Mouse (Mus musculus) kidney, embryonic 16.5 days (tissue): ENCODE measurements around the gene Azgp1. TPM values are rescaled to one million over a fixed set of nuclear protein-coding genes. Genes with fewer than 3 reads are reported as not detected.

Experiments used
- ATAC-seq: fragments of 200-750 bp; cut with Nextera tagmentation; 2 replicates; pipeline ENCODE4 v1.8.0; 2017; ENCODE audit warnings: moderate TSS enrichment; ENCODE audit not compliant: low FRiP score, low TSS enrichment
- H3K27ac ChIP-seq: fragments of 300-500 bp; sonication (generic); 2 replicates; pipeline ENCODE4 v1.5.1; 2014; ENCODE audit warnings: low read length
- H3K27me3 ChIP-seq: fragments of 300-500 bp; sonication (generic); 2 replicates; pipeline ENCODE4 v1.6.1; 2014; ENCODE audit warnings: low read length, control low read depth, mixed read lengths; ENCODE audit not compliant: insufficient read depth
- H3K36me3 ChIP-seq: fragments of 300-500 bp; sonication (generic); 2 replicates; pipeline ENCODE4 v1.6.1; 2014; ENCODE audit warnings: low read length, control low read depth, mixed read lengths; ENCODE audit not compliant: insufficient read depth
- H3K4me1 ChIP-seq: fragments of 300-500 bp; sonication (generic); 2 replicates; pipeline ENCODE4 v1.6.1; 2014; ENCODE audit warnings: low read length, control low read depth, mixed read lengths; ENCODE audit not compliant: insufficient read depth
- H3K4me2 ChIP-seq: fragments of 300-500 bp; sonication (generic); replicated peaks from 2 replicates; pipeline ENCODE4 v1.6.1; 2014; ENCODE audit warnings: low read depth, low read length
- H3K4me3 ChIP-seq: fragments of 300-500 bp; sonication (generic); 2 replicates; pipeline ENCODE4 v1.5.1; 2014; ENCODE audit warnings: mild to moderate bottlenecking, low read length
- H3K9ac ChIP-seq: fragments of 300-500 bp; sonication (generic); replicated peaks from 2 replicates; pipeline ENCODE4 v1.6.1; 2014; ENCODE audit warnings: low read length
- H3K9me3 ChIP-seq: fragments of 300-500 bp; sonication (generic); 2 replicates; pipeline ENCODE4 v1.6.1; 2016; ENCODE audit warnings: low read length, control low read depth
- WGBS: fragments of 180-500 bp; shearing (Covaris S2); extraction: QIAGEN DNeasy Blood & Tissue Kit; methylation state at CpG from one replicate; pipeline ENCODE4 v1.1.7; 2014; 5-methylcytosine and 5-hydroxymethylcytosine counted together
- polyA plus RNA-seq: library from polyadenylated mRNA; unstranded; fragments of >200 nt; fragmentation: Nextera tagmentation; extraction: Ambion mirVana; gene quantifications from 2 replicates; pipeline ENCODE4 v1.2.1, GENCODE M21; 2015

Gene Azgp1
- polyA plus RNA-seq, 1 experiment from 2014 or later, result not detected

- ATAC-seq, result no peak
- Histone ChIP-seq H3K9ac (no peak overlapping the region), H3K4me1 (no peaks in the 10 kb centered on the region), H3K27me3 (no peaks in the 10 kb centered on the region; the same call in 1 of the 2 replicates), H3K27ac (no peak overlapping the region), H3K9me3 (no peaks in the 10 kb centered on the region), H3K4me3 (no peak overlapping the region), H3K4me2 (no peak overlapping the region), H3K36me3 (no peaks in the 10 kb centered on the region)
- WGBS, result 60% methylated on average over 2 of the region's 2 CpGs
Observed at GRCm38 (mm10) chr5:137973161-137973560, 8.2 kb upstream of the Azgp1 start.

GRCm38 (mm10) chr5:137973738-137974137, 7.6 kb upstream of the Azgp1 start:
- ATAC-seq, result no peak
- WGBS, result 54% methylated on average over 3 of the region's 3 CpGs
- Histone ChIP-seq H3K4me1 (no peaks in the 10 kb centered on the region), H3K36me3 (no peaks in the 10 kb centered on the region), H3K27me3 (no peaks in the 10 kb centered on the region; the same call in 1 of the 2 replicates), H3K9ac (no peak overlapping the region), H3K4me3 (no peak overlapping the region), H3K27ac (no peak overlapping the region), H3K4me2 (no peak overlapping the region), H3K9me3 (no peaks in the 10 kb centered on the region)

GRCm38 (mm10) chr5:137974724-137975123, 6.6 kb upstream of the Azgp1 start:
- Histone ChIP-seq H3K9me3 (no peaks in the 10 kb centered on the region), H3K4me3 (no peak overlapping the region), H3K27ac (no peak overlapping the region), H3K27me3 (no peaks in the 10 kb centered on the region; the same call in 1 of the 2 replicates), H3K36me3 (no peaks in the 10 kb centered on the region), H3K4me2 (no peak overlapping the region), H3K9ac (no peak overlapping the region), H3K4me1 (no peaks in the 10 kb centered on the region)
- 65% methylated on average over 3 of the region's 3 CpGs for WGBS
- ATAC-seq, result no peak

- WGBS, result 50% methylated on average over 1 of the region's 1 CpGs
- Histone ChIP-seq H3K4me2 (no peak overlapping the region), H3K9me3 (no peaks in the 10 kb centered on the region), H3K4me3 (no peak overlapping the region), H3K4me1 (no peaks in the 10 kb centered on the region), H3K27ac (no peak overlapping the region), H3K27me3 (no peaks in the 10 kb centered on the region; the same call in 1 of the 2 replicates), H3K36me3 (no peaks in the 10 kb centered on the region), H3K9ac (no peak overlapping the region)
- no peak for ATAC-seq
Observed at GRCm38 (mm10) chr5:137975434-137975833, 5.9 kb upstream of the Azgp1 start.

- WGBS, result 44% methylated on average over 1 of the region's 1 CpGs
- H3K4me3 ChIP-seq, result no peak overlapping the region
- no peak overlapping the region for H3K4me2 ChIP-seq
- no peak overlapping the region for H3K9ac ChIP-seq
- no peaks in the 10 kb centered on the region for H3K36me3 ChIP-seq
- no peak for ATAC-seq
- no peak overlapping the region for H3K27ac ChIP-seq
- H3K27me3 ChIP-seq, result no peaks in the 10 kb centered on the region; the same call in 1 of the 2 replicates
- no peaks in the 10 kb centered on the region for H3K4me1 ChIP-seq
- no peaks in the 10 kb centered on the region for H3K9me3 ChIP-seq
Observed at GRCm38 (mm10) chr5:137977291-137977690, 4.0 kb upstream of the Azgp1 start.

- ATAC-seq, result no peak
- 85% methylated on average over 2 of the region's 2 CpGs for WGBS
- no peak overlapping the region for H3K4me2 ChIP-seq
- no peaks in the 10 kb centered on the region; the same call in 1 of the 2 replicates for H3K27me3 ChIP-seq
- H3K36me3 ChIP-seq, result no peaks in the 10 kb centered on the region
- no peak overlapping the region for H3K4me3 ChIP-seq
- no peak overlapping the region for H3K9ac ChIP-seq
- no peaks in the 10 kb centered on the region for H3K9me3 ChIP-seq
- H3K27ac ChIP-seq, result no peak overlapping the region
- H3K4me1 ChIP-seq, result no peaks in the 10 kb centered on the region
Observed at GRCm38 (mm10) chr5:137979081-137979480, 2.2 kb upstream of the Azgp1 start.

GRCm38 (mm10) chr5:137986351-137986750, 5.0 kb downstream of the Azgp1 start:
- no peak overlapping the region for H3K4me2 ChIP-seq
- H3K4me3 ChIP-seq, result no peak overlapping the region
- no peaks in the 10 kb centered on the region for H3K36me3 ChIP-seq
- no peak overlapping the region for H3K9ac ChIP-seq
- no peaks in the 10 kb centered on the region for H3K27me3 ChIP-seq
- no peak overlapping the region for H3K27ac ChIP-seq
- no peaks in the 10 kb centered on the region for H3K4me1 ChIP-seq
- 82% methylated on average over 1 of the region's 1 CpGs for WGBS
- H3K9me3 ChIP-seq, result 0 out of 2 replicates have a peak, but pooled peaks cover 2% of the 10 kb centered on the region
- ATAC-seq, result no peak

GRCm38 (mm10) chr5:138009437-138009836, 28.1 kb downstream of the Azgp1 start:
- no peak overlapping the region for H3K4me2 ChIP-seq
- H3K4me3 ChIP-seq, result no peak overlapping the region
- H3K27me3 ChIP-seq, result no peaks in the 10 kb centered on the region
- no peaks in the 10 kb centered on the region for H3K4me1 ChIP-seq
- WGBS, result 86% methylated on average over 5 of the region's 5 CpGs
- 0 out of 2 replicates have a peak, but pooled peaks cover 6% of the 10 kb centered on the region for H3K9me3 ChIP-seq
- H3K9ac ChIP-seq, result no peak overlapping the region
- ATAC-seq, result no peak
- no peaks in the 10 kb centered on the region for H3K36me3 ChIP-seq
- H3K27ac ChIP-seq, result no peak overlapping the region

GRCm38 (mm10) chr5:138012382-138012781, 31.1 kb downstream of the Azgp1 start:
- Histone ChIP-seq H3K9me3 (0 out of 2 replicates have a peak, but pooled peaks cover 6% of the 10 kb centered on the region), H3K36me3 (no peaks in the 10 kb centered on the region), H3K9ac (no peak overlapping the region), H3K4me3 (no peak overlapping the region), H3K4me1 (no peaks in the 10 kb centered on the region), H3K27me3 (no peaks in the 10 kb centered on the region), H3K4me2 (no peak overlapping the region), H3K27ac (no peak overlapping the region)
- no peak for ATAC-seq
- 85% methylated on average over 5 of the region's 5 CpGs for WGBS

- ATAC-seq, result no peak
- no peak overlapping the region for H3K27ac ChIP-seq
- 96% methylated on average over 2 of the region's 2 CpGs for WGBS
Observed at GRCm38 (mm10) chr5:138016530-138016929, 35.2 kb downstream of the Azgp1 start.

More at GRCm38 (mm10) chr5:138016530-138016929, 35.2 kb downstream of the Azgp1 start:
- no peaks in the 10 kb centered on the region for H3K4me1 ChIP-seq
- no peak overlapping the region for H3K9ac ChIP-seq
- no peak overlapping the region for H3K4me2 ChIP-seq
- 0 out of 2 replicates have a peak, but pooled peaks cover under 1% of the 10 kb centered on the region for H3K9me3 ChIP-seq
- H3K36me3 ChIP-seq, result no peaks in the 10 kb centered on the region
- no peak overlapping the region for H3K4me3 ChIP-seq
- no peaks in the 10 kb centered on the region for H3K27me3 ChIP-seq
